Mouse (Mus musculus): ENCODE measurements around the gene Mmp28. TPM values are rescaled to one million over a fixed set of nuclear protein-coding genes. Genes with fewer than 3 reads are reported as not detected.

Mmp28 gene
- polyA plus RNA-seq, 2 experiments from 2014 or later: not detected

- ATAC-seq: no peak
These were observed 64.1 kb downstream of the Mmp28 start for GRCm38 (mm10) chr11:83398724-83399123.

GRCm38 (mm10) chr11:83397626-83398025 is 65.2 kb downstream of the Mmp28 start:
- no peak for ATAC-seq

- ATAC-seq: no peak
These were observed 68.0 kb downstream of the Mmp28 start for GRCm38 (mm10) chr11:83394802-83395439.

- no peak for ATAC-seq
These were observed 69.8 kb downstream of the Mmp28 start for GRCm38 (mm10) chr11:83393062-83393461.

Other genes starting within 250 kb of the Mmp28 start
- gene Slfn14, start 176.3 kb downstream of the Mmp28 start, polyA plus RNA-seq (2017; shearing (Covaris generic)): not detected
- 10 to 100 TPM; 52.3 to 63.9 TPM for gene Ap2b1, start 164.0 kb downstream of the Mmp28 start, polyA plus RNA-seq (2017; shearing (Covaris generic))
- gene Pex12, start 160.5 kb downstream of the Mmp28 start, polyA plus RNA-seq (2017; shearing (Covaris generic)): 10 to 100 TPM; 12.5 TPM
- not detected for gene Rasl10b, start 53.9 kb downstream of the Mmp28 start, polyA plus RNA-seq (2017; shearing (Covaris generic))
- gene Gas2l2, start 33.6 kb downstream of the Mmp28 start, polyA plus RNA-seq (2017; shearing (Covaris generic)): not detected
- gene 1700020L24Rik, start 25.4 kb downstream of the Mmp28 start, polyA plus RNA-seq (2017; shearing (Covaris generic)): under 1 TPM in 1 of 2 experiments, not detected in 1; 0.85 TPM
- 10 to 100 TPM; 20.6 to 22.0 TPM for gene Taf15, start 10.0 kb upstream of the Mmp28 start, polyA plus RNA-seq (2017; shearing (Covaris generic))
- gene Heatr9, start 59.1 kb upstream of the Mmp28 start, polyA plus RNA-seq (2017; shearing (Covaris generic)): under 1 TPM; 0.54 to 0.62 TPM
- gene Ccl5, start 67.4 kb upstream of the Mmp28 start, polyA plus RNA-seq (2017; shearing (Covaris generic)): 100 to 1,000 TPM; 385 to 395 TPM
- gene Ccl9, start 115.6 kb upstream of the Mmp28 start, polyA plus RNA-seq (2017; shearing (Covaris generic)): not detected
- not detected for gene Ccl6, start 130.0 kb upstream of the Mmp28 start, polyA plus RNA-seq (2017; shearing (Covaris generic))
- not detected for gene Rpl9-ps1, start 182.6 kb upstream of the Mmp28 start, polyA plus RNA-seq (2017; shearing (Covaris generic))
- gene Ccl3, start 186.3 kb upstream of the Mmp28 start, polyA plus RNA-seq (2017; shearing (Covaris generic)): not detected
- gene Ccl4, start 199.5 kb upstream of the Mmp28 start, polyA plus RNA-seq (2017; shearing (Covaris generic)): 10 to 100 TPM in 1 of 2 experiments, 1 to 10 TPM in 1; 2.9 to 12.2 TPM
- not detected for gene Wfdc17, start 240.9 kb upstream of the Mmp28 start, polyA plus RNA-seq (2017; shearing (Covaris generic))
- gene Wfdc18, start 245.9 kb upstream of the Mmp28 start, polyA plus RNA-seq (2017; shearing (Covaris generic)): not detected

Data from CD4-positive, CD25-positive, alpha-beta regulatory T cell, adult 4 months (primary cell).